Mouse (Mus musculus) erythroid progenitor cell, adult 5-6 weeks (primary cell): ENCODE results near the gene Rpgr. TPM values are rescaled to one million over a fixed set of nuclear protein-coding genes. Genes with fewer than 3 reads are reported as not detected.

Experiments used
- ATAC-seq: replicated peaks from 2 replicates; pipeline ENCODE4 v1.8.0; 2016; ENCODE audit warnings: moderate number of reproducible peaks, mild to moderate bottlenecking, moderate TSS enrichment, inconsistent platforms; ENCODE audit not compliant: poor library complexity, low FRiP score, severe bottlenecking
- total RNA-seq, 2 experiments: library from RNA; stranded (forward) in 1 of 2; stranded (reverse) in 1 of 2; fragments of 150-400 nt in 1 of 2; fragments of 186-747, 209-891 nt in 1 of 2; gene quantifications; 2 replicates each; pipeline versions ENCODE4 v1.2.3 to v1.2.4; 2015 to 2017; ENCODE audit warnings: low replicate concordance in 2 of 2

Gene Rpgr
- 0.72 and 1.3 TPM in 2 replicates for total RNA-seq (2015; ENCODE audit: low replicate concordance)
- 2.7 and 3.2 TPM in 2 replicates for total RNA-seq (2017; ENCODE audit: low replicate concordance)

DNA sequence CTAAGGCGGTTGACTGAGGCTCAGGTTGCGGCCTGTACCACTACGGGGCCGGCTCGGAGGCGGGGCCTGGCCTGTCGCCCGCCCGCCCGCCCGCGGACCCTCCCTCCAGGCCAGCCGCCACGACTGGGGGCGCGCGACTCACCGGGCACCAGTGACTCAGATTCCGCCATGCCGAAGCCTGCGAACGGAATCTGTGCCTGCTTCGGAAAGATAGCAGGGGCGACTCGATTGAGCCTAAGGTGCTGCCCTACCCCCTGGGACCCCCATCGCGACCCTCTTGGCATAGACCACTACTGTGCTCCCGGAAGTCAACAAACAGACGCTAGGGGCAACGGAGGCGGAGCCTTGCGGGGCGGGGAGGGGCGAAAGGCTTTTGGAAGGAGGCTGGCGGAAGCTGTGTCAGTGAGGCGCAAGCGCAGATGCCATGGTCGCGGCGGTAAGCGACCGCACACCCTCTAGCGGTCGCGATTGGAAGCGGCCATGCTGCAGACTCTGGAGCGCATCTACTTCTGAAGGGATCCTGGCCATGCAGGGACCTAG lies at the start of gene Rpgr:
Gene Rpgr (minus strand): TSS at position 511 of the 540 bp plus-strand sequence.
- ATAC-seq: peak; percentile 100

DNA sequence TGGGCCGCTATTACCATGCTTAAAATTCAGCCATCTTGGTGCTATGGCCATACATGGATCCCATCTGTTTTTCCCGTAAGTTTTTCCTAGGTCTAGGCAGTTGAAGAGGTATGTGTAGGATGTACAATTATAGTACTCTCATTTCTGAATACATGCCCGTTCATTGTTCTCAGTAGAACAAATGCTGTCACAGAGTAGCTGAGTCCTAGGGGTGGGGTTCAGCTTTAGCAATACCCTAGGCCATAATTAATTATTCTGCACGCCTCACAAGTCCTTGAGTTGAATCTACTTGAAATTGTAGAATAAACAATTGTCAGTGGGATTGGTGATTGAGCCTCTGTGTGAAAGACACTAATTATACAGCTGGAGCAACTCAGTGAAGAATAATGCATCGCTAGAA lies 41.5 kb upstream of the Rpgr start:
- no peak for ATAC-seq

DNA sequence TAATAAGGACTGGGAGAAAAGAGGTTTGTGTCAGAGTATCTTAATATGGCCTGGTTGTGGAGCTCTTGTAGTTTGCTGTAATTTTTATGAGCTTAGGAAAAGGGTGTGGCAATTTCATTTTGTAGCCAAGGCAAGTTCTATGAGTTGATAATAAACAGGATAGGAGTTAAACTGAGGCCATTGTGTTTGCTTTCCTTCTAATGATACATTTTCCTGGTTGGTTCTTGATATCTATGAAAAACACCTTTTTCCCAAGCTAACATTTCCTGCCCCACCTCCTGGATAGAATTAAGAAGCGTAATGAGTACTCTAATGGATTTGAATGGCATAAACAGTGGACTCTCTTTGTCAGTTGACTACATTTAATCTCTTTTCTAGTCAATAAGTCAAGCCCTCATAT lies 41.1 kb upstream of the Rpgr start:
- ATAC-seq: no peak

DNA sequence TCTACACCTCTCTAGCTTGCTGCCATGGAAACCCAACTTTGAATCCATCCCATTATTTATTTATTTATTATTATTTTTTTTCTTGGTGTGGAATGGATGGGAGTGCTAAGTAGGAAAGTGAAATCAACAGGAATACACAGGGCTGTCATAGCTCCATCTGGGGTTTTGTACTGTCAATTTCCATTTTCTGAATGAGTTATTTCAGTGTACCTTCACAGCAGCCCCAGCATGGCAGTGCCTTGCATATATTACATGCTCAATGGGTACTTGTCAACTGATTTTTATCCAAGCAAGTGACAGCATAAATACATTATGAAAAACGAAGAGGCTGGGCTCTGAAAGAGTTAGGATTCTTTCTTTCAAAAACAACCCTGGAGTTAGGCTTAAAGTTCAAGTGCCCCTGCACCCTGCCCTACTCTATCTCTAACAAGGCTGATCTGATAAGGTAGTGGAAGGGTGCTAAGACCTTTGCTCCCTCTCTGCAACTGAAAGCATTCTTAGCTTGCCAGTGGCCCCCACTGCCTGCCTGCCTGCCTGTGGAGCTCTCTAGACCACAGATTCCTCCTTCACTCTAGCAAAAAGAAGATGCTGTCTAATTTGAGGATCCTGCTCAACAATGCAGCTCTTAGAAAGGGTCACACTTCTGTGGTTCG lies 35.3 kb upstream of the Rpgr start, which contains the start of gene Otc:
Gene Otc (plus strand): TSS at position 454 of the 653 bp plus-strand sequence.
- no peak for ATAC-seq

DNA sequence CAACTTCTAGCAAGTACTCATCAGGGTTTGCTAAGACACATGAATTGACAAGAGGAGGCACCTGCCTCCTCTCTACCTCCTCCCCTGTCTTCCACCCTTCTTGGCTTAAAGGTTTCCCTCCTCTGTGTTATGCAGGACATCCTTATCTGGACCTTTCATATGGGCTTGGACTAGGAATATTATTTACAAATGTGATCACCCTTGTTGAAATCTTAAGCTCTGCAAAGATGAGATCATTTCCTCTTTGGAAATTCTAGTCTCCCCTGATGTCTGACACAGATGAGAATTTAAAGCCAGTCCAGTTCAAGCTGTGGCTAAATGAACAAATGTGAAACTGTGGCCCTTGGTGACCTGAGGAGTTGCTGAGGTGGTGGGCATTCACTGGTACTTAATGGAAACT lies 34.6 kb upstream of the Rpgr start:
- no peak for ATAC-seq

DNA sequence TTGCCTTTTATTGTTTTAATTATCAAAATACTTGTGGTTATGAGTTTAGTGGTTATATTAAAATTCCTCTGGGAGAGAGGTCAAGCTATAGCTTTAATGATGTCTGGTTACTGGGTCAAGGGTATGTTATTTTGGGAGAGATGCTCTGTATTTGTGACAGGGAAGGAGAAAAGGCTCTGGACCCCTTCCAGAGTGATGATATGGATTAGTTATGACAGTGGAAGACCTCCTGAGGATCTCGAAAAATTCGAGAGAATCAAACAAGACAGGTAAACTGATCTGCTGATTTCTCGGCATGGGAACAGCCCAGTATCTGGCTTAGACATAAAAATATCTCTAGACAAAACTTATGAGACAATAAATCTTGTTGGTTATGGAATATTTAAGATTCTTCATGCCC lies 27.2 kb upstream of the Rpgr start:
- ATAC-seq: no peak

DNA sequence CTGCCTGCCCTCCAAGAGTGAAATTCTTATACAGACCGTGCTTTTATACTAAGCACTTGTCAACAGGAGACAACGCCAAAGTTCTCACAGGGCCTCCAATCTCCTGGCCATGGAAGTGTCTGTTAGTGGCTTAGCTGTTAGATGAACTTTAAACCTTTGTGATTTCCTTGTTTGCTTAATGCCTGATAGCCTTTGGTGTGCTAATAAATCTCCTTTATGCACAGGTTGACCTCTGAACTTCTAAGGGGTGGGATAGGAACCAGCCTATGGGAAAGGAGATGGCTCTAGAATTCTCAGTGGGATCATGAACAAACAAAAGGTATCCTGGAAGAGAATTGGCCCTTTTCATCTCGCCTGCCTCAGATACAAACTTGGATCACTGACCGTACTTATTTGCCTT lies 22.8 kb upstream of the Rpgr start:
- no peak for ATAC-seq

DNA sequence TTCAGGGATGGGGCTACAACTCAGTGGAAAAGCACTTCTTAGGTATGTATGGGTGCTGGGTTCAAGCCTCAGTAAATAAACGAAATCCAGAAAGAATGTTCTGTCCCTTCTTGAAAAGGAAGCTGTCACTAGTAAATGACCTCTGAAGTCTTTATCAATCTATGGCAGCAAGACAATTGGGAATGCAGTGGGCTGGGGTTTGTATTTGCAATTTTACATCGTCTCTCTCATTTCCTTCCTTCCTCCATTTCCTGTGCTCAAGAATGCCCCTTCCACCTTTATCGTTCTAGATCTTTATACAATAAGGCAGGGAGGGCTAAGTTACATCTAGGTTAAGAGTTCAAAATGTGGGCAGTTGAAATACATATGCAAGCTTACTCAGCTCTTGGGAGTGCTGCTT lies 17.9 kb upstream of the Rpgr start:
- ATAC-seq: no peak

DNA sequence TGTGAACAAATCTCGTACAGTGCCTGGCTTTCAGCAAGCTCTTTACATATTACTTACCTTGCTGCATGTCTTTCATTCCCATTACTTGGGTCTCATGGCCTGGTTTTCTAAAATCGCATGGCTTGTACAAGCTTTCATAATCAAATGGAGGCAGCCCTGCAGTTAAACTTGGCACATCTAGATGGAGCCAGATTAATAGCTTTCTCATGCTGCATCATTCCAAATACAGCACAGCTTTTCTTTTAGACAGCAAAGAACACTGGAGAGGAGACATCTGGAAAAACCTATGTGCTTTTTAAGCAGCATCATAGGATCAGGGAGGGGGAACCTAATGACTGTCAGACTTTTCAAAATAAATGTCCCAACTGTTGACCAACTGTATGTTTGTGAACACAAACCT lies 16.3 kb upstream of the Rpgr start:
- ATAC-seq: no peak

DNA sequence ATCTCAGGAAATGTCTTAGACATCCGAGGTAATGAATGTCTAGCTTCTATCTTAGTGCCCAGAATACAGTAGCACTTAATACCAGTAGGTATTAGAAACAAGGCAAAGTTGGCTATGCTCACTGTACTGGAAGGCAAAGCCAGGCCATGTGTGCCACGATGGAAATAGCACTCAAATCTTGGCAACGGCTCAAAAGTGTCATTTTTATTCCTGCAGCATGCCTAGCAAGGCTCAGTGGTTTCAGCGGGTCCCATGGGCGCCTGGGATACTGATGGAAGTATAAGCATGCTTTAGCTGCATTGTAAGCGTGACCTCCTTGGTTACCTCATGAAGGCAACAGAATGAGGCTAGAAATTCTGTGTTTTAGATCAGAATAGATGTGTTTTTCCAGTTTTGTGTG lies 2.6 kb upstream of the Rpgr start:
- ATAC-seq: no peak

DNA sequence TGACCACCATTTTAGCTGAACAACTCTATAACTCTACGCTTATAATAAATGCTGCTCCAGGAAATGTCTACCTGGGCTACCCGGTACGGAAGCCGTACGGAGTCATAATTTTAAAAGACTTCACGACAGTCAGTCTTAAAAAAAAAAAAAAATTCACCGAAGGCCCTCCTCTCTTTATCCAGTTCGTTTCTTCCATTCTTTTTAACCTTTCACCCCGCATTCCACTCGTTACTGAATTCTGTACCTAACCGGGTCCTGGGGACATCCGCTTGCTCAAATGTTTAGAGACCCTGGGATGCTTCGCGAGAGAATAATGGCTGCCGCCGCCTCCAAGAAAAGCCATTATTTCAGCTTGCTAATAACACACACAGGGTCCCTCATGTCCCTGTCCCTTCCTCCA lies 748 bp downstream of the Rpgr start:
- ATAC-seq: no peak

DNA sequence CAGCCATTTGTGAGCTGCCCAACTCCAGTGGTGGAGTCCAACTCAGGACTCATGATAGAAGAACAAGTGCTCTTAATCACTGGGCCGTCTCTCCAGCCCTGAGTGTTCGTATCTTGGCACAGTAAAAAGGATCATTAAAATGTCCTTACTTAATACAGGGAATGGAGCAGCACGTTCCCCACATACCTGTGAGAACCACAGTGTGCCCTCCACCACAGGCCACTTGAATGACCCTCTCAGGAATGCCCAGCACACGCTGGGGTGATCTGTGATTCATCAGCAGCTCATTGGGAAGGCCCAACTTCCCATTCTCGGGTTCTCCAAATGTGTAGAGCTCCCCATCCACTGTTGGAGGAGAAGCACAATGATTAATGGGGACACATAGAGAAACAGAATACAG lies 10.8 kb downstream of the Rpgr start:
- ATAC-seq: no peak

DNA sequence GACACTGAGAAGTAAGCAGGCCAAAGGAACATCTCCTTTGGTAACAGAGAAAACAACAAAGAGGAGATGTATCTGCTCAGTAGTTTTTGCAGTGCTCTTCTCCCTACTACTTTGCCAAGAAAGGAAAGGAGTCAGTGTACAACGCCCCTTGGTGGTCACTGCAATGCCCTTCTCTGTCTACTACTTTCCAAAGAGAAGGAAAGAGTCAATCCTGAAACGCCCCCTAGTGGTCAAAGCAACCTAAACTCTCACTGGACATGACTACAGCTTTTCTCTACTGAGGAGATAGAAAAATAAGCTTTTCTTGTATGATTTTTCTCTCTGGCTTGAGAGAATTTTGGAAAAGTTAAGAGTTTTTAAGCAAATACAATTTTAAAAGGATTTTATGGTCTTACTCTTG lies 15.4 kb downstream of the Rpgr start:
- no peak for ATAC-seq

DNA sequence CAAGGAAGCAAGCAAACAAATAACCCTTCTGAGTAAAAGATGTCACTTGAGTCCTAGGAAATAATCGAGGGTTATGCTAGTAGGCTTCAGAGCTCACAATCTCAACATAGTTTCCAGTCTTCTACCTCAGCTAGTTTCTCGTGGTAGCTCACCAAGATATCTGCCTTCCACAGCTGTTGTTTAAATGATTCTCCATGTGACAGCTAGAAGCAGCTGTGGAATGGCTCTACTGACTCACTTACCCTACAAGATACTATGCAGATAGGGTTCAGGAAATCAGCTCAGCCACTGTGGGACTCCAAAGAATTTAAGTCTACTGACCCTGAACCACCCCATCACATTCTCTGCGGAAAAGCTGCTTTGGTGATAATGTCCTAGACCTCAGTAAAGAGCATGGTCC lies 64.3 kb downstream of the Rpgr start:
- ATAC-seq: no peak

DNA sequence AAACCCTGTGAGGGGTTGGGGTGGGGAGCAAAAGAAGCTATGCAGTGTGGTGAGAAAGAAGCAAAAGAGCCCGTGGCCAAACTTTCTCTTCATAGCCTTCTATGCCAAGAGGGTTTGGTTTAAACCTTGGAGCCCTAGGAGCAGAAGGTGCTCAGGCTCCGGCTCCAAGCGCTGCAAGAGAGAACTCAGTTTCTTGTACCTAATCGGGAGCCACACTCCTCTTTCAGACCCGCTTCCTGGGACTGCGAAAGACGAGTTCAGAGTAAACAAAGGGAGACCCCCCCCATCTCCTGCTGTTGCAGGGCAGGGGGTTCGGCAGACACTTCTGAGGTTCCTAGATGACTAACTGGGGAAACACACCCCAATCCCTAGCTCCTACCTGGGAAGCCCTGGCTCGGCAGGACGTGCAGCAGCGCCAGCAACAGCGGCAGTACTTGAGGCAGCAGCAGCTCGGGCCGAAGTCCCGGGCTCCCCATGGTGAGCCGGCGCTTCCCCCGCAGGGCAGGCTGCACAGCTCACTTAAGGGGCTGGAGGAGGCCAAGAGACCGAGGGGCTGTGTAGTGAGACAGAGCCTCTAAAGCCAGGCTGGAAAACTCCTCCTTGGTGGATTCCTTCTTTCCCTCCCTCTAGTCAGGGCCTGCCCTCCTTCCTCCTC lies 99.5 kb downstream of the Rpgr start, which contains the start of gene Srpx:
Gene Srpx (minus strand): TSS at position 645 of the 655 bp plus-strand sequence.
- no peak for ATAC-seq

DNA sequence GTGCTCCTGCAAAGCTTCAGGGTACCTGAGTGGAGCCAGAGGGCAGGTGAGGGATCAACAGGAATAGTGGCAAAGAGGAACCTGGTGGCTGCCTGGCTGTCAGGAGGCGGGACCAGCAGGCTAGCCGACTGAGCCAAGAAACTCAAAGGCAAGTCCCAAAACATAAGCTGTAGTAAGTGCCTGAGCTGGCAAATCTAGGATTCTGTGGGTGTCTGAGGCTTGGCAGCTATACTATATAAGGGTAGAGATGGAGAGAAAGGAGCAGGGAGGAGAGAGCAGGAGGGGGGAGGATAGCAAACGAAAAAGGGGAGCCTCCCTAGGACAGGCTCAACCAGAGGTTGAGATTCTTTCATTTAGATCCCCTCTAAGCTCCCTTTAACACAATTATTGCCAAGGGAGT lies 100.9 kb downstream of the Rpgr start:
- no peak for ATAC-seq

DNA sequence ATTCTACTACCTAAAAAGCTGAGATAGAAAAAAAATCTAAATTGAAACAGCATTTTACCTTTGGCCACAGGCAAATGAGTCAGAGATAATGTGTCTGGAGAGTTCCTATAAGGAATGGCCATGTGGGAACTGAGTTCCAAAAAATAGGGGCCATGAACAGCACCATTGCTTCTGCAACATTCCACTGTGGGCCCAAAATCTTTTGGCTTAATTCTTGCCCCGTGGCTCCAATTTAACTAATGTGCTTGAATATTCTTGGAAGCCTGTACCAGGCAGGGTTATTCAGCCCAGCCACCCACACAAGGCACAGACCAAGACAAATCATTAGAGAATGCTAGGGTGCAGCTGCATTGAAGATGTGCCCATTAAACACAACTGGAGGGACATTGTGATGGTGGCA lies 106.0 kb downstream of the Rpgr start:
- no peak for ATAC-seq

DNA sequence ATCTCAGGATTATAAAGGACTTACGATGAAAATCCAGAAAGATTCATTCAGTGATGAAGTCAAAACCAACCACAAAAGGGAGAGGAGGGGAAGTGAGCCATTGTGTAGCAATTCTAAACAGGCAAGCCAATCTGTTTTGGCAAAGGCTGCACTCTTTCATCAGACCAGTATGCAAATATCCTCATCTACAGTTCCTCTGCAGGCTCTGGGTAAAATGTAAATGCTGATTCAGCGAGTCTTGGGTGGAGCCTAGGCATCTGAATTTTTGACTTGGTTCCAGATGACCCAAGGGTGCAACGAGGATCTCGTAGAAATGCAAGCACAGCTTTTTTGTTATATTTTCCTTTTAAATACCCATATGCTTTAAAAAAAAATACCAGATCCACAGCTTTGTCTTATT lies 108.2 kb downstream of the Rpgr start:
- ATAC-seq: no peak

DNA sequence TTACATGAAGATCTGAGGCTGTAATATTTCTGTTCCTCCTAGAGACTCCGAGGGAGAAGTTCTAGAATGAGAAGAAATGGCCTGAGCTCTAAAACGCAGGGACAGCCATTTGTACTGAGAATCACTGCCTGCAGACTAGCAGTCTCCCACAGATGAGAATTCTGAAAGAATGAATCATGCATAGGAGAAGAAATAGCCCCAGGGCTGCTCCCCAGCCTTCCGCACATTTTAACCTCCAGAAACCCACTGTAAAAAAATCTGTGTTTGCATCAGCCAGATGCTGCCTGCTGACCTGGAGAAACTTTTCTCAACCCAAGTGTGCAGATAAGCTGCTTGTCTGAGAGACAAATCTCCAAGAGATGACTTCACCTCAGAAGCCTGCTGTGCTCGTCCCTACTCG lies 111.2 kb downstream of the Rpgr start:
- no peak for ATAC-seq

DNA sequence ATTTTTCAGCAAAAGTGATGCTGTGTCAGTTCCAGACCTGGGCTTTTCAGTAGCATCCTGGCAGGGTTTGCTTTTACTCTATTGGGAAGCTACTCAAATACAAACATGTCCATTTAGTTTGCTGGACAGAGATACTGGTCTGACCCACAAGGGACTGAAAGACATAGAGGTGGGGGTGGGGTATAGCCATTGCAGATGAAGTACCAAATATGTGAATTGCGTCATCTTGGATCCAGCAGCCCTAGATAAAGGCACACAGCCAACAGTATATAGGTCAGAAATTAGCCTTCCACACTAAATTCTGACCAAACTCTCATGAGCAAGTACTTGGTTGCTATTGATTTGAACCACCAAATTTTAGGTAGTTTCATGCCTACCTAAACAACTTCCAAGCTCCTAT lies 114.0 kb downstream of the Rpgr start:
- no peak for ATAC-seq

DNA sequence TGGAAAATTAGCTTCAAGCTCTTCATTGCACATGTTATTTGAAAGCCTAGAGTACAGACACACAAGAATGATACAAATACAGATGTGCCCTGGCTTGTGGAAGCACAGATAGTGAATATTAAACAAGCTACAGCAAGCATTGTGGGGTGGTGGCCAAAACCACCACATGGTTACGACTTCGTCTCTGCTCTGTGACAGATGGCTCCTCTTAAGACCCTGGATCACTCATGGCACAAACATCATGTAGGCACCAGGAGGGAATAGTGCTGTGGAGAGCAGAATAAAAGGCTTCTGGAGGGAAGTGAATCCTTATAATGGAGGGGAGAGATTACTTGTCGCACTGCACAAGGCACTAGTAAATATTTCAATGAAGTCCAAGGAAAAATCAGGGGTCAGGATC lies 120.9 kb downstream of the Rpgr start:
- no peak for ATAC-seq
